Comparison of ENCODE assay signal across 2 mouse cellular contexts in the genomic region with DNA sequence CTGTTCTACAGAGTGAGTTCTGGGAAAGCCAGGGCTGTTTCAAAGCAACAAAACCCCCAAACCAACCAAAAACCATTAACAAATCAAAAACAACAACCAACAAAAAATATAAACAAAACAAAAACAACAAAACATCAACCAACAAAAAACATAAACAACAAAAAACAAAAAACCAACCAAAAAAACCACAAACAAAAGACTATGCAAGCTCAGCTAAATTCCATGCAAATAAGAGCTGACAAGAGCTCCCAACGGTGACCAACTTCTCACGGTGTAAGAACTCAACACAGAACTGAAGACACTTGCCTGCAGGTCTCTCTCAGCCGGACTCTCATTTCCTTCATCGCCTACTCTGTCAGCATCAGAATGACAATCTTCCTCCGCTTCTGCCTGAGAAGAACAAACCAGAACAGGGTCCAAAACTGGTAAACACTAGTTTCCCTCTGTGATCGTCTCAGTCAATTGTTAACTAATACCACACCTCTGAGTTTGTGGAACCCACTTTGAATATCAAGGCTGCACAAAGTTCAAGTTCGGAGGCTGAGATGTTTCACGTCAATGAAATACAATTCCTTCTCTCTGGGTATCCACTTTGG.
TF ChIP-seq lines count a peak whose summit lies in the region.

No protein-coding gene starts in this region.

TF ChIP-seq in CH12.LX, 34 proteins besides CTCF, POLR2A, EP300 and RAD21 (continued from another document):
- peak; percentile 71; the same call in 1 of the 2 replicates for TF ChIP-seq MAFK (IDR thresholded peaks at IDR 0.05; ENCODE audit: insufficient replicate concordance, low read length)

TF ChIP-seq in ES-E14, 5 proteins besides CTCF, POLR2A, EP300 and RAD21 (continued from another document):
- peak; percentile 74; the same call in 1 of the 2 replicates for TF ChIP-seq MAFK (IDR thresholded peaks at IDR 0.05; ENCODE audit: insufficient read depth, low read depth, low read length)
TF ChIP-seq in ES-E14: peak in this region for 1.
